Mouse (Mus musculus): Measurements from ENCODE around the gene Adarb1. TPM values are rescaled to one million over a fixed set of nuclear protein-coding genes. Genes with fewer than 3 reads are reported as not detected.
A peak's percentile ranks its signal among the peaks of the same experiment; 100 is the strongest.

Adarb1 gene
- polyA plus RNA-seq, 1 experiment from 2014 or later: 6.2 TPM

- H3K9me3 ChIP-seq (ENCODE audit: control insufficient read depth, low read length): no peaks in the 10 kb centered on the region
- H3K4me3 ChIP-seq (ENCODE audit: low read depth, low read length): no peak overlapping the region
- DNase-seq (ENCODE audit: low spot score) (no peak), ATAC-seq (replicated peaks; ENCODE audit: low FRiP score) (no peak)
- no peaks in the 10 kb centered on the region; the same call in 1 of the 2 replicates for H3K4me1 ChIP-seq (replicated peaks; ENCODE audit: control insufficient read depth, insufficient read depth, low read length)
- H3K27me3 ChIP-seq (ENCODE audit: control insufficient read depth, insufficient read depth, low read length): no peaks in the 10 kb centered on the region
- no peak overlapping the region for H3K4me2 ChIP-seq (ENCODE audit: low read depth, low read length, severe bottlenecking)
- 65% methylated on average over 3 of the region's 3 CpGs for WGBS
- H3K27ac ChIP-seq (ENCODE audit: low read depth, low read length): no peak overlapping the region
- H3K36me3 ChIP-seq (ENCODE audit: control insufficient read depth, insufficient read depth, low read length): no peaks in the 10 kb centered on the region
- H3K9ac ChIP-seq (ENCODE audit: low read length): no peak overlapping the region
Measured at GRCm38 (mm10) chr10:77255231-77255630, 162.8 kb downstream of the Adarb1 start.

- Histone ChIP-seq H3K36me3 (ENCODE audit: control insufficient read depth, insufficient read depth, low read length) (no peaks in the 10 kb centered on the region), H3K9me3 (ENCODE audit: control insufficient read depth, low read length) (no peaks in the 10 kb centered on the region), H3K9ac (ENCODE audit: low read length) (no peak overlapping the region), H3K4me2 (ENCODE audit: low read depth, low read length, severe bottlenecking) (no peak overlapping the region), H3K27me3 (ENCODE audit: control insufficient read depth, insufficient read depth, low read length) (no peaks in the 10 kb centered on the region), H3K4me1 (replicated peaks; ENCODE audit: control insufficient read depth, insufficient read depth, low read length) (no peaks in the 10 kb centered on the region; the same call in 1 of the 2 replicates), H3K27ac (ENCODE audit: low read depth, low read length) (no peak overlapping the region), H3K4me3 (ENCODE audit: low read depth, low read length) (no peak overlapping the region)
- ATAC-seq (replicated peaks; ENCODE audit: low FRiP score) (peak; percentile 81), DNase-seq (ENCODE audit: low spot score) (peak; percentile 89)
- under 1% methylated on average over 4 of the region's 4 CpGs for WGBS
Measured at GRCm38 (mm10) chr10:77252790-77253189, 165.3 kb downstream of the Adarb1 start.

- Histone ChIP-seq H3K9ac (ENCODE audit: low read length) (no peak overlapping the region), H3K4me3 (ENCODE audit: low read depth, low read length) (no peak overlapping the region), H3K27me3 (ENCODE audit: control insufficient read depth, insufficient read depth, low read length) (no peaks in the 10 kb centered on the region), H3K9me3 (ENCODE audit: control insufficient read depth, low read length) (no peaks in the 10 kb centered on the region), H3K36me3 (ENCODE audit: control insufficient read depth, insufficient read depth, low read length) (no peaks in the 10 kb centered on the region), H3K4me1 (replicated peaks; ENCODE audit: control insufficient read depth, insufficient read depth, low read length) (no peaks in the 10 kb centered on the region; the same call in 1 of the 2 replicates), H3K27ac (ENCODE audit: low read depth, low read length) (no peak overlapping the region), H3K4me2 (ENCODE audit: low read depth, low read length, severe bottlenecking) (no peak overlapping the region)
- 78% methylated on average over 18 of the region's 18 CpGs for WGBS
- DNase-seq (ENCODE audit: low spot score): no peak
- no peak for ATAC-seq (replicated peaks; ENCODE audit: low FRiP score)
Measured at GRCm38 (mm10) chr10:77251784-77252539, 166.1 kb downstream of the Adarb1 start.

- Histone ChIP-seq H3K27ac (ENCODE audit: low read depth, low read length) (no peak overlapping the region), H3K9ac (ENCODE audit: low read length) (no peak overlapping the region), H3K36me3 (ENCODE audit: control insufficient read depth, insufficient read depth, low read length) (no peaks in the 10 kb centered on the region), H3K4me2 (ENCODE audit: low read depth, low read length, severe bottlenecking) (no peak overlapping the region), H3K9me3 (ENCODE audit: control insufficient read depth, low read length) (no peaks in the 10 kb centered on the region), H3K4me1 (replicated peaks; ENCODE audit: control insufficient read depth, insufficient read depth, low read length) (no peaks in the 10 kb centered on the region; the same call in 1 of the 2 replicates), H3K4me3 (ENCODE audit: low read depth, low read length) (no peak overlapping the region), H3K27me3 (ENCODE audit: control insufficient read depth, insufficient read depth, low read length) (no peaks in the 10 kb centered on the region)
- WGBS: 66% methylated on average over 18 of the region's 18 CpGs
- ATAC-seq (replicated peaks; ENCODE audit: low FRiP score) (no peak), DNase-seq (ENCODE audit: low spot score) (no peak)
Measured at GRCm38 (mm10) chr10:77251223-77251783, 166.8 kb downstream of the Adarb1 start.

GRCm38 (mm10) chr10:77247707-77248106, 170.4 kb downstream of the Adarb1 start:
- H3K4me1 ChIP-seq (replicated peaks; ENCODE audit: control insufficient read depth, insufficient read depth, low read length): no peaks in the 10 kb centered on the region; the same call in 1 of the 2 replicates
- H3K27ac ChIP-seq (ENCODE audit: low read depth, low read length): no peak overlapping the region
- no peak for ATAC-seq (replicated peaks; ENCODE audit: low FRiP score)
- H3K27me3 ChIP-seq (ENCODE audit: control insufficient read depth, insufficient read depth, low read length): no peaks in the 10 kb centered on the region
- H3K36me3 ChIP-seq (ENCODE audit: control insufficient read depth, insufficient read depth, low read length): no peaks in the 10 kb centered on the region
- no peaks in the 10 kb centered on the region for H3K9me3 ChIP-seq (ENCODE audit: control insufficient read depth, low read length)
- no peak overlapping the region for H3K9ac ChIP-seq (ENCODE audit: low read length)
- H3K4me3 ChIP-seq (ENCODE audit: low read depth, low read length): no peak overlapping the region
- 86% methylated on average over 7 of the region's 7 CpGs for WGBS
- H3K4me2 ChIP-seq (ENCODE audit: low read depth, low read length, severe bottlenecking): no peak overlapping the region
- no peak for DNase-seq (ENCODE audit: low spot score)

- Histone ChIP-seq H3K27me3 (ENCODE audit: control insufficient read depth, insufficient read depth, low read length) (no peaks in the 10 kb centered on the region), H3K36me3 (ENCODE audit: control insufficient read depth, insufficient read depth, low read length) (no peaks in the 10 kb centered on the region), H3K9me3 (ENCODE audit: control insufficient read depth, low read length) (no peaks in the 10 kb centered on the region), H3K4me3 (ENCODE audit: low read depth, low read length) (no peak overlapping the region), H3K4me1 (replicated peaks; ENCODE audit: control insufficient read depth, insufficient read depth, low read length) (no peaks in the 10 kb centered on the region), H3K4me2 (ENCODE audit: low read depth, low read length, severe bottlenecking) (no peak overlapping the region), H3K27ac (ENCODE audit: low read depth, low read length) (no peak overlapping the region), H3K9ac (ENCODE audit: low read length) (no peak overlapping the region)
- DNase-seq (ENCODE audit: low spot score): no peak
- no peak for ATAC-seq (replicated peaks; ENCODE audit: low FRiP score)
- WGBS: 83% methylated on average over 5 of the region's 5 CpGs
Measured at GRCm38 (mm10) chr10:77247048-77247447, 171.0 kb downstream of the Adarb1 start.

GRCm38 (mm10) chr10:77244777-77245176, 173.3 kb downstream of the Adarb1 start:
- no peak overlapping the region for H3K27ac ChIP-seq (ENCODE audit: low read depth, low read length)
- H3K4me3 ChIP-seq (ENCODE audit: low read depth, low read length): no peak overlapping the region
- no peaks in the 10 kb centered on the region for H3K27me3 ChIP-seq (ENCODE audit: control insufficient read depth, insufficient read depth, low read length)
- H3K4me2 ChIP-seq (ENCODE audit: low read depth, low read length, severe bottlenecking): no peak overlapping the region
- no peaks in the 10 kb centered on the region for H3K9me3 ChIP-seq (ENCODE audit: control insufficient read depth, low read length)
- no peaks in the 10 kb centered on the region for H3K36me3 ChIP-seq (ENCODE audit: control insufficient read depth, insufficient read depth, low read length)
- 90% methylated on average over 6 of the region's 6 CpGs for WGBS
- DNase-seq (ENCODE audit: low spot score) (no peak), ATAC-seq (replicated peaks; ENCODE audit: low FRiP score) (no peak)
- no peak overlapping the region for H3K9ac ChIP-seq (ENCODE audit: low read length)
- no peaks in the 10 kb centered on the region for H3K4me1 ChIP-seq (replicated peaks; ENCODE audit: control insufficient read depth, insufficient read depth, low read length)

- H3K36me3 ChIP-seq (ENCODE audit: control insufficient read depth, insufficient read depth, low read length): no peaks in the 10 kb centered on the region
- ATAC-seq (replicated peaks; ENCODE audit: low FRiP score) (no peak), DNase-seq (ENCODE audit: low spot score) (no peak)
- H3K9ac ChIP-seq (ENCODE audit: low read length): no peak overlapping the region
- no peaks in the 10 kb centered on the region for H3K27me3 ChIP-seq (ENCODE audit: control insufficient read depth, insufficient read depth, low read length)
- no peak overlapping the region for H3K27ac ChIP-seq (ENCODE audit: low read depth, low read length)
- no peak overlapping the region for H3K4me3 ChIP-seq (ENCODE audit: low read depth, low read length)
- H3K4me1 ChIP-seq (replicated peaks; ENCODE audit: control insufficient read depth, insufficient read depth, low read length): no peaks in the 10 kb centered on the region
- H3K4me2 ChIP-seq (ENCODE audit: low read depth, low read length, severe bottlenecking): no peak overlapping the region
- 80% methylated on average over 11 of the region's 11 CpGs for WGBS
- no peaks in the 10 kb centered on the region for H3K9me3 ChIP-seq (ENCODE audit: control insufficient read depth, low read length)
Measured at GRCm38 (mm10) chr10:77243572-77244161, 174.4 kb downstream of the Adarb1 start.
